Mouse (Mus musculus) lung, adult 2 months (tissue): Measurements from ENCODE around the gene Bcl11b.

ENCODE experiments used
- CTCF ChIP-seq: fragments of 200-500 bp; IDR thresholded peaks from 2 replicates; pipeline ENCODE4 v1.5.1; 2011; ENCODE audit warnings: mild to moderate bottlenecking, low read length, control low read depth; ENCODE audit not compliant: insufficient read depth
- POLR2A ChIP-seq: fragments of 200-500 bp; IDR thresholded peaks from 2 replicates; pipeline ENCODE4 v1.6.1; 2011; ENCODE audit warnings: low read depth, mild to moderate bottlenecking, control low read depth, low read length, borderline replicate concordance; ENCODE audit errors: extremely low read depth

GRCm38 (mm10) chr12:107978736-107979255 is 24.6 kb downstream of the Bcl11b start:
- no peak for TF ChIP-seq CTCF
- TF ChIP-seq POLR2A, result no peak
